Mouse (Mus musculus): ENCODE data around the gene Kng2. TPM values are rescaled to one million over a fixed set of nuclear protein-coding genes. Genes with fewer than 3 reads are reported as not detected.
"Not testable (repeated sequence)": the region's sequence is repeated elsewhere in the genome, so short reads cannot be mapped to it uniquely, and the experiment has no call there.

Kng2 gene
- polyA plus RNA-seq, 1 experiment from 2014 or later, result 0.13 TPM

DNA sequence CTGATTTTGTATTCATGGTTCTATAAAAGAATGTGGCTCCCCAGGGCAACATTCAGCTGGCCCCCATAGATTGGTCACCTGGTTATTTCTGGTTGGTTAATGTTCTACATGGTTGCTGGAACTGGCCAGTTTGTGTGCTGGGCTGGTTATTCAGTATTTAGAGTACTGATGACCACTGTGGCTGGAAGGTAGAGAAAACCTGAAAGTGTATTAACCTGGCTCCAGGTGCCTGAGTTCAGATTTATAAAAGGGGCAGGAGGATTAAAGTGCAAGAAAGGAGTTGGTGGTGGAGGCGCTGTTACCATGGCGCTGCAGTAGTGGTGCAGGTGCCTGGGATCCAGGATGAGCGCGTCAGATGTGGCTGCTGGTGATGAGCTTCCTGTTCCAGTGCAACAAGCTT lies 4.4 kb upstream of the Kng2 start:
- H3K27me3 ChIP-seq (replicated peaks; ENCODE audit: control insufficient read depth, insufficient read depth, low read length), result no peaks in the 10 kb centered on the region
- WGBS, result 89% methylated on average over 4 of the region's 4 CpGs
- no peak overlapping the region for H3K9ac ChIP-seq (ENCODE audit: low read length)
- no peak overlapping the region for H3K4me2 ChIP-seq (ENCODE audit: low read length)
- no peak overlapping the region for H3K27ac ChIP-seq (ENCODE audit: low read depth, low read length)
- no peak for ATAC-seq
- H3K9me3 ChIP-seq (replicated peaks; ENCODE audit: control insufficient read depth, low read length), result no peaks in the 10 kb centered on the region
- H3K4me1 ChIP-seq (ENCODE audit: control insufficient read depth, insufficient read depth, low read length), result no peaks in the 10 kb centered on the region
- H3K4me3 ChIP-seq (ENCODE audit: low read depth, low read length), result no peak overlapping the region
- no peak for DNase-seq (ENCODE audit: low spot score)
- no peaks in the 10 kb centered on the region for H3K36me3 ChIP-seq (ENCODE audit: control insufficient read depth, insufficient read depth, low read length)

DNA sequence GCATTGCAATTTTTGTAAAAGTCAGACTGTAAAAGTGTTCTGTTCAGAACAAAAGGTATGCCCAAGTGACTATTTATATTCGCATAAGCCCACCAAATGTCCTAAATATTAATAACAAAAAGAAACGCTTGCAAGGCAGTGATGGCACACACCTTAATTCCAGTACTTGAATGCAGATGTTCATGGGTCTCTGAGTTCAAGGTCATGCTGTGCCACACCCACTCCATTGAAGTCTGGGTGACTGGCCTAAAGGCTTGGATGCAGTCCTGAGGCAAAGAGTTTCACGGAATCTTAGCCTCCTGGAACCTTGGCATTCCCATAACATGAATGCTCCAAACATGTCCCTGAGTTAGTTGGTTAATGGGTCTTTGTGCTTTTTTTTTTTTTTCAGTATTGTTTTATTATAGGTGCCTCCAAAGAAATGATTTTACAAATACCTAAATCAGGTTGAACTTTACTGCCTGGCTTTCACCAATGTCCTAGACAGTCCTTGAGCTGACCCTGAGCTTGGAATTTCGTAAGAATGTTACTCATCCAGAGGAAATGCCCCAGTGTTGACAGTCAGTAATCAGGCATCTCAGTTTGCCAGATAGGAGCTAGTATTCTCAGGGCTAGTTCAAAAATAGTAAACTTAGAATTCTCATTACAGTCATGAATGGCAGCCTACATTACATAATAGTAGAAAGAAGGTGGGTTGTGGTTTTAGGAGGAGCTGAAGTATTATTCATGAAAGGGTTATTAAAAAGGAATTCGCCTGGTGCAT lies 1.6 kb upstream of the Kng2 start:
- Histone ChIP-seq H3K4me3 (ENCODE audit: low read depth, low read length) (no peak overlapping the region), H3K27ac (ENCODE audit: low read depth, low read length) (no peak overlapping the region), H3K9me3 (replicated peaks; ENCODE audit: control insufficient read depth, low read length) (no peaks in the 10 kb centered on the region), H3K4me1 (ENCODE audit: control insufficient read depth, insufficient read depth, low read length) (no peaks in the 10 kb centered on the region), H3K36me3 (ENCODE audit: control insufficient read depth, insufficient read depth, low read length) (no peaks in the 10 kb centered on the region), H3K27me3 (replicated peaks; ENCODE audit: control insufficient read depth, insufficient read depth, low read length) (no peaks in the 10 kb centered on the region), H3K4me2 (ENCODE audit: low read length) (no peak overlapping the region), H3K9ac (ENCODE audit: low read length) (no peak overlapping the region)
- WGBS, result 85% methylated on average over 5 of the region's 5 CpGs
- DNase-seq (ENCODE audit: low spot score) (no peak), ATAC-seq (no peak)

DNA sequence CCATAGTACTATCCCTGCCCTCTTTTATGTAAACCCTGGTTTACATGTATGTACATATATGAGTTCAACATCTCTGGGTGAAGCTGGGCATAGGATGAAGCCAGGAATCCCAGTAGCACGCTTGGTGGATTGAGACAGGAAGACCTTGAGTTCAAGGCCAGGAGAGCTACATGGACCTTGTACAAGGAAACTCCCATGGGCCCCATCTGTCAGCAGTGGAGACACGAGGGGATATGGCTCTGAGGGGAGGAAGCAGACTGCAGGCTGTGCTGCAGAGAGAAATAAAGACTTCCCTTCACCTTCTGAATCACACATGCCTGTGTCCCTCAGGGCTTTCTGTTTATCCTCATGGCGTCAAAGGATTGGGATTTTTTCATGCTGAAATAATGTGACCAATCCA lies 1.9 kb downstream of the Kng2 start:
- not testable (repeated sequence) for H3K4me3 ChIP-seq (ENCODE audit: low read depth, low read length); H3K9me3 ChIP-seq (replicated peaks; ENCODE audit: control insufficient read depth, low read length); H3K27me3 ChIP-seq (replicated peaks; ENCODE audit: control insufficient read depth, insufficient read depth, low read length); DNase-seq (ENCODE audit: low spot score); H3K27ac ChIP-seq (ENCODE audit: low read depth, low read length); H3K9ac ChIP-seq (ENCODE audit: low read length); H3K4me2 ChIP-seq (ENCODE audit: low read length); H3K4me1 ChIP-seq (ENCODE audit: control insufficient read depth, insufficient read depth, low read length); H3K36me3 ChIP-seq (ENCODE audit: control insufficient read depth, insufficient read depth, low read length); ATAC-seq
- 60% methylated on average over 3 of the region's 3 CpGs for WGBS

DNA sequence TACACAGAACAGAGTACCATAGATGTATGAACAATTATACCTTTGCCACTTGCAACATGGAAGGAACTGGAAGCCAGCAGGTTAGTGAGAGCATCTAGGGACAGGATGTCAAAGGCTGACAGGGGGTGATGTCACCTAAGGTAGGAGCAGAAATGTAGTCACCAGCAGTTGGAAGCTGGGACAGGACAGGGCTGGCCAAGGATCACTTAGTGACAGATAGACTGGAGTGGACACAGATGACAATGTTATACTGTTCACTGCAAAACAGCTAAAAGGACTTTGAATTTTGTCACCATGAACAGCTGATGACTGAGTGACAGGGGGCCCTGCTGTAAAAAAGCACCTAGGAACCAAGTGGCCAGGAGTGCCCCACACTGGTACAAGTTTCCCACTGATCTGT lies 2.7 kb downstream of the Kng2 start:
- H3K27me3 ChIP-seq (replicated peaks; ENCODE audit: control insufficient read depth, insufficient read depth, low read length), result no peaks in the 10 kb centered on the region
- H3K36me3 ChIP-seq (ENCODE audit: control insufficient read depth, insufficient read depth, low read length), result no peaks in the 10 kb centered on the region
- DNase-seq (ENCODE audit: low spot score) (no peak), ATAC-seq (no peak)
- H3K4me1 ChIP-seq (ENCODE audit: control insufficient read depth, insufficient read depth, low read length), result no peaks in the 10 kb centered on the region
- no peak overlapping the region for H3K9ac ChIP-seq (ENCODE audit: low read length)
- no peak overlapping the region for H3K27ac ChIP-seq (ENCODE audit: low read depth, low read length)
- no peak overlapping the region for H3K4me3 ChIP-seq (ENCODE audit: low read depth, low read length)
- H3K4me2 ChIP-seq (ENCODE audit: low read length), result no peak overlapping the region
- H3K9me3 ChIP-seq (replicated peaks; ENCODE audit: control insufficient read depth, low read length), result no peaks in the 10 kb centered on the region

DNA sequence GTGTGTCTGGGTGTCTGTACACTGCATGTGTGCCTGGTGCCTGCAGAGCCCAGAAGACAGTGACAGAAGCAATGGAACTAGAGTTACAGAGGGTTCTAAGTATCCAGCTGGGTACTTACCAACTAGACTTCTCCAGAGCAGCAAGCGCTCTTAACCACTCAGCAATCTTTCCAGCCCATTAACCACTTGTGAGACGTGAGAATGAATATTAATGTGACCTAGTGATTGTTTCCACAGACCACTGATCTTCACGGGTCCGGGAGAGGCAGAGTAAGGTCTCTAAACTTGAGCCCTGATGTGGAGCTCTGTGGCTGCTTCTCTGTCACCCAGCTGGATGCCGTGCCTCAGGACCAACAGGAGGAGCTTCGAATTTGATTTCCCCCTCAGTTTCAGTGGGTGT lies 4.2 kb downstream of the Kng2 start:
- 26% methylated on average over 6 of the region's 6 CpGs for WGBS
- ATAC-seq (no peak), DNase-seq (ENCODE audit: low spot score) (no peak)
- H3K27me3 ChIP-seq (replicated peaks; ENCODE audit: control insufficient read depth, insufficient read depth, low read length), result no peaks in the 10 kb centered on the region
- no peak overlapping the region for H3K4me3 ChIP-seq (ENCODE audit: low read depth, low read length)
- H3K4me1 ChIP-seq (ENCODE audit: control insufficient read depth, insufficient read depth, low read length), result no peaks in the 10 kb centered on the region
- H3K4me2 ChIP-seq (ENCODE audit: low read length), result no peak overlapping the region
- no peaks in the 10 kb centered on the region for H3K36me3 ChIP-seq (ENCODE audit: control insufficient read depth, insufficient read depth, low read length)
- no peak overlapping the region for H3K9ac ChIP-seq (ENCODE audit: low read length)
- H3K9me3 ChIP-seq (replicated peaks; ENCODE audit: control insufficient read depth, low read length), result no peaks in the 10 kb centered on the region
- no peak overlapping the region for H3K27ac ChIP-seq (ENCODE audit: low read depth, low read length)

DNA sequence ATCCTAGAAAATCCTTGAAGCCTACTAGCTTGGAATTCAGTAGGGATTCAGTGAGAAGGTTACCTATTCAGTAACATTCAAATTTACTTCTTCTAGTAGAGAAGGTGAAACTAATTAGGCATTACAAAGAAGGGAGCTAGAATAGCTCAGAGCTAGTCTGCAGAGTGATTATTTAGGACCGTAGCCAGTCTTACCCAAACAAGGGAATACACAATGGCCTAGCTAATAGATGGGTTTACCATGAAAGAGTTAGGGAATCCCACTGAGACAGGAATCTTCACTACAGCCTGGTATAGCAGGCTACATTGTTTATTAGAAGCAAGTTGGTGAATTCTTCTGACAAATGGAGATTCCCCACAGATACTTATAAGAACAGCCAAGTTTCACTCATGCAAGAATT lies 8.7 kb downstream of the Kng2 start:
- not testable (repeated sequence) for H3K27me3 ChIP-seq (replicated peaks; ENCODE audit: control insufficient read depth, insufficient read depth, low read length); H3K36me3 ChIP-seq (ENCODE audit: control insufficient read depth, insufficient read depth, low read length); H3K9me3 ChIP-seq (replicated peaks; ENCODE audit: control insufficient read depth, low read length); H3K4me1 ChIP-seq (ENCODE audit: control insufficient read depth, insufficient read depth, low read length); H3K9ac ChIP-seq (ENCODE audit: low read length); DNase-seq (ENCODE audit: low spot score); H3K4me3 ChIP-seq (ENCODE audit: low read depth, low read length); ATAC-seq; H3K4me2 ChIP-seq (ENCODE audit: low read length); H3K27ac ChIP-seq (ENCODE audit: low read depth, low read length)
- 0% methylated on average over 1 of the region's 1 CpGs for WGBS

DNA sequence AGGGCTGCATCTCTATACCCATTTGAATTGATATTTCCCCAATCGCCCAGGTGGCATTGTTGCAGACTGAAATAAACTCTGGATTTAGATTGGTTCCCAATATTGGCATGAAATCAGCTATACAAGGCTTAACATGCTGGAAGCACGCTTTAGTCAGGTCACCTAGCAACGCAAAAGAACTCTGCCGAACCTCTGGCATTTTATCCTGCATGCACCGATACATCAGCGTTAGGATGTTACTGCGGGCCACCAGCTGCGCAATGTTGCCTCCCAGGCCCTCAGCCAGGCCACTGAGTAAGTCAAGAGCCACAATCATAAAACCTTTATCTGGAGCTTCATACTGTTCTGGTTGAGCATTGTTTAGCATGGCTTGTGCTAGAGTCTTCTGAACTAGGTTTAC lies 14.6 kb downstream of the Kng2 start:
- not testable (repeated sequence) for H3K4me1 ChIP-seq (ENCODE audit: control insufficient read depth, insufficient read depth, low read length); H3K9ac ChIP-seq (ENCODE audit: low read length); H3K27ac ChIP-seq (ENCODE audit: low read depth, low read length); ATAC-seq; H3K4me2 ChIP-seq (ENCODE audit: low read length); H3K27me3 ChIP-seq (replicated peaks; ENCODE audit: control insufficient read depth, insufficient read depth, low read length); H3K9me3 ChIP-seq (replicated peaks; ENCODE audit: control insufficient read depth, low read length); H3K36me3 ChIP-seq (ENCODE audit: control insufficient read depth, insufficient read depth, low read length); H3K4me3 ChIP-seq (ENCODE audit: low read depth, low read length); DNase-seq (ENCODE audit: low spot score)
- WGBS, result 87% methylated on average over 8 of the region's 8 CpGs

DNA sequence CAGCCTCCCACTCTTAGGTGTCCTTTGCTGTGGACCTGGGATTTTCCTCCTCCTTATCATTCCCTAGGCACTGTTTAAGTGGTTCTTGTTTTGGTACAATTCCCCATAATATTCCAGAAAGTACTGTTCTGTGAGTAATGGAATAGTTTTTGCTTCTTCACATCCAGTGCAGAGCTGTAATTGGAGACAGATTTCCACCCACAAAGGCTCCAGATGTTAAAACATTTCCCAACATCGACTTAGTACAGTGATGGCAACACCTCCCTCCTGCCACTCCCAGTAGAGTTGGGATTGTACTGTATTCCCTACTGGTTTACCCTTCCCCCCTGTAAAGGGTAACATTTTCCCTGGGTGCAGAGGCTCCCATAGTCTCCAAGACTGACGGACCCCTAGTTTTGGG lies 15.5 kb downstream of the Kng2 start:
- H3K36me3 ChIP-seq (ENCODE audit: control insufficient read depth, insufficient read depth, low read length); H3K27ac ChIP-seq (ENCODE audit: low read depth, low read length); H3K4me1 ChIP-seq (ENCODE audit: control insufficient read depth, insufficient read depth, low read length); H3K9me3 ChIP-seq (replicated peaks; ENCODE audit: control insufficient read depth, low read length); ATAC-seq; H3K4me2 ChIP-seq (ENCODE audit: low read length); DNase-seq (ENCODE audit: low spot score); H3K4me3 ChIP-seq (ENCODE audit: low read depth, low read length); H3K9ac ChIP-seq (ENCODE audit: low read length); H3K27me3 ChIP-seq (replicated peaks; ENCODE audit: control insufficient read depth, insufficient read depth, low read length): not testable (repeated sequence)
- WGBS, result 84% methylated on average over 2 of the region's 2 CpGs

DNA sequence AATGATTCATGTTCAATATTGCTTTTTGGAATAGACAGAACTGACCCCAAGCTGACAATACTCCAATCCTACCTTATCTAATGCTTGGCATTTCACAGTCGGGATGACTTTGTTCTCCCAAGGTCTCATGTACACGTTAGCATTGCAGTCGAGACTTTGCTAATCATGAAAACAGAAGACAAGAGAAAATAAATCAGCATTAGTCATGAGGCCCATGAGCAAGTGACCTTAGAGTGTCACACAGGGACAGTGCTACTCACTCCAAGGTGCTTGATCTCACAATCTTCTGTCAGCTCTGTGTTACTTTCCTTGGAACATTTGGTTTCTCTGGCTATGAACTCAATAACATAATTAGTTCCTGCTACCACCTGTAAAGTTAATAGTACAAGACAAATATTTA lies 32.3 kb downstream of the Kng2 start:
- H3K9me3 ChIP-seq (replicated peaks; ENCODE audit: control insufficient read depth, low read length); DNase-seq (ENCODE audit: low spot score); H3K27me3 ChIP-seq (replicated peaks; ENCODE audit: control insufficient read depth, insufficient read depth, low read length); H3K36me3 ChIP-seq (ENCODE audit: control insufficient read depth, insufficient read depth, low read length); H3K27ac ChIP-seq (ENCODE audit: low read depth, low read length); ATAC-seq; H3K9ac ChIP-seq (ENCODE audit: low read length); H3K4me2 ChIP-seq (ENCODE audit: low read length); H3K4me3 ChIP-seq (ENCODE audit: low read depth, low read length); H3K4me1 ChIP-seq (ENCODE audit: control insufficient read depth, insufficient read depth, low read length): not testable (repeated sequence)
- WGBS, result 95% methylated on average over 3 of the region's 3 CpGs

Measured in forebrain, embryonic 14.5 days (tissue).